ENCODE assay signal across 8 mouse cellular contexts in the genomic region with DNA sequence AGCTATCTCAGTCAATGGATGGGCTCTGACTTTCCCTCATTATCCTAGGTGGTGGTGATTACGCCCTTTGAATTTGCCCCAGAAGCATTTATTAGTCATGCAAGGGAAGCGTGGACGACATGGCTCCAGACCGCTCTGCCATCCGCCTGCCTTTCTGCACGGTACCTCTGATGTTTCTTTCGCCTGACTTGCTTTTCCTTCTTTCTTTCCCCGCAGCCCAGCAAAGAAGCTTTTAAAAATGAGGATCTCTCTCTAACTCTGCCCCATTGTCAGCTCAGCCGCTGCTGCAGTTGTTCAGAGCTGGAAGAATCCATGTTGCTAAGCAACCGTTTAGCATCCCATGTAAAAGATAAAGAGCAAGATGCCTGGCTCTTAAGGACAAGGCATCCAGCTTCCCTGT.
DNase-seq lines count a peak whose midpoint lies in the region; ATAC-seq and TF ChIP-seq lines count a peak whose summit lies in the region.
"Had no signal": no experiment of that assay in that cellular context is flagged by ENCODE, and none has a peak within 500 bp of the region (broad histone marks: within the 10 kb centered on the region; RNA-seq: fewer than 3 reads in every experiment).

No protein-coding gene starts in this region.

- H3K4me2 ChIP-seq in forebrain, embryonic 11.5 days (ENCODE audit: low read depth, low read length, severe bottlenecking): peak overlapping the region; percentile 28

- H3K27me3 ChIP-seq in forebrain, embryonic 11.5 days (ENCODE audit: control insufficient read depth, insufficient read depth, low read length): no peaks in the 10 kb centered on the region

- peaks cover 5% of the 10 kb centered on the region; the same call in 1 of the 2 replicates for H3K4me1 ChIP-seq in forebrain, embryonic 11.5 days (replicated peaks; ENCODE audit: control insufficient read depth, insufficient read depth, low read length)
- H3K4me1 ChIP-seq in olfactory bulb, adult 2 months (ENCODE audit: control insufficient read depth, insufficient read depth, low read length): peaks cover 10% of the 10 kb centered on the region

- TF ChIP-seq POLR2A in olfactory bulb, adult 2 months (IDR thresholded peaks at IDR 0.05; ENCODE audit: insufficient read depth, low read depth, low read length): no peak

- peak overlapping the region; percentile 58 for H3K27ac ChIP-seq in forebrain, embryonic 11.5 days (ENCODE audit: low read depth, low read length)
- H3K27ac ChIP-seq in olfactory bulb, adult 2 months (ENCODE audit: insufficient read depth, low read depth, low read length): peak overlapping the region; percentile 64
- H3K27ac ChIP-seq: gastrocnemius, adult 2 months had no signal

- TF ChIP-seq CTCF in olfactory bulb, adult 2 months (IDR thresholded peaks at IDR 0.05; ENCODE audit: insufficient read depth, low read depth, low read length): no peak

- WGBS in forebrain, embryonic 11.5 days: 12% methylated on average over 10 of the region's 10 CpGs
- 13% methylated on average over 10 of the region's 10 CpGs for WGBS in olfactory bulb, adult 2 months

- H3K36me3 ChIP-seq in forebrain, embryonic 11.5 days (ENCODE audit: control insufficient read depth, insufficient read depth, low read length): no peaks in the 10 kb centered on the region

- no peak overlapping the region for H3K4me3 ChIP-seq in forebrain, embryonic 11.5 days (ENCODE audit: low read depth, low read length)
- H3K4me3 ChIP-seq in olfactory bulb, adult 2 months (ENCODE audit: insufficient read depth, low read depth, low read length): peak overlapping the region; percentile 41
- H3K4me3 ChIP-seq: gastrocnemius, adult 2 months had no signal

- ATAC-seq in forebrain, embryonic 11.5 days (replicated peaks; ENCODE audit: low FRiP score): peak; percentile 85
- ATAC-seq in granulocyte monocyte progenitor cell, adult 5-6 weeks (replicated peaks; ENCODE audit: poor library complexity, severe bottlenecking): no peak

- no peaks in the 10 kb centered on the region for H3K9me3 ChIP-seq in forebrain, embryonic 11.5 days (ENCODE audit: control insufficient read depth, low read length)

- DNase-seq in embryo, embryonic 10 days (ENCODE audit: low spot score): peak; percentile 86
- DNase-seq in forebrain, embryonic 11.5 days (ENCODE audit: low spot score): peak; percentile 56
- DNase-seq in left cerebral cortex, adult 9 months (ENCODE audit: low spot score in 2 of 2): peak; percentile 31 to 46
- DNase-seq in thymus, postnatal 0 days (ENCODE audit: low spot score): no peak
- no peak for DNase-seq in lung, postnatal 10 days
- DNase-seq: gastrocnemius, adult 2 months had no signal

- H3K9ac ChIP-seq in forebrain, embryonic 11.5 days (ENCODE audit: low read length): peak overlapping the region; percentile 45

Comparison
In these comparisons a context has a peak if more than half of its experiments do, and no peak if none do; other contexts are left out.
1. DNase-seq: peak in embryo, embryonic 10 days (single experiment), forebrain, embryonic 11.5 days (single experiment) and left cerebral cortex, adult 9 months (2 of 2); none in thymus, postnatal 0 days (single experiment) and lung, postnatal 10 days (single experiment).